Mouse (Mus musculus): Measurements from ENCODE around the gene Cenpm.

Gene Cenpm

GRCm38 (mm10) chr15:82215332-82216046 is 29.1 kb downstream of the Cenpm start:
- no peak for DNase-seq (ENCODE audit: low spot score in 2 of 2)

- DNase-seq (ENCODE audit: low spot score in 2 of 2), result no peak
These were observed 31.3 kb downstream of the Cenpm start for GRCm38 (mm10) chr15:82213222-82213621.

GRCm38 (mm10) chr15:82212752-82213063 is 31.8 kb downstream of the Cenpm start, which contains the start of gene Shisa8:
Gene Shisa8, minus strand, starts transcription at chr15:82212815.
- DNase-seq (ENCODE audit: low spot score in 2 of 2), result no peak

- DNase-seq (ENCODE audit: low spot score in 2 of 2), result no peak
These were observed 32.4 kb downstream of the Cenpm start for GRCm38 (mm10) chr15:82211911-82212751.

- DNase-seq (ENCODE audit: low spot score in 2 of 2), result no peak
These were observed 33.3 kb downstream of the Cenpm start for GRCm38 (mm10) chr15:82211281-82211680.

GRCm38 (mm10) chr15:82210801-82211200 is 33.7 kb downstream of the Cenpm start:
- no peak for DNase-seq (ENCODE audit: low spot score in 2 of 2)

- no peak for DNase-seq (ENCODE audit: low spot score in 2 of 2)
These were observed 35.1 kb downstream of the Cenpm start for GRCm38 (mm10) chr15:82209295-82210050.

GRCm38 (mm10) chr15:82208307-82208706 is 36.2 kb downstream of the Cenpm start:
- DNase-seq (ENCODE audit: low spot score in 2 of 2), result no peak

- DNase-seq (ENCODE audit: low spot score in 2 of 2), result no peak
These were observed 36.9 kb downstream of the Cenpm start for GRCm38 (mm10) chr15:82207504-82208219.

GRCm38 (mm10) chr15:82207105-82207459 is 37.5 kb downstream of the Cenpm start:
- no peak for DNase-seq (ENCODE audit: low spot score in 2 of 2)

- no peak for DNase-seq (ENCODE audit: low spot score in 2 of 2)
These were observed 38.0 kb downstream of the Cenpm start for GRCm38 (mm10) chr15:82206365-82207104.

GRCm38 (mm10) chr15:82204680-82205371 is 39.7 kb downstream of the Cenpm start:
- DNase-seq (ENCODE audit: low spot score in 2 of 2), result no peak

- DNase-seq (ENCODE audit: low spot score in 2 of 2), result no peak
These were observed 40.8 kb downstream of the Cenpm start for GRCm38 (mm10) chr15:82203611-82204351.

GRCm38 (mm10) chr15:82203090-82203489 is 41.5 kb downstream of the Cenpm start:
- no peak for DNase-seq (ENCODE audit: low spot score in 2 of 2)

- DNase-seq (ENCODE audit: low spot score in 2 of 2), result no peak
These were observed 42.5 kb downstream of the Cenpm start for GRCm38 (mm10) chr15:82202086-82202485.

- no peak for DNase-seq (ENCODE audit: low spot score in 2 of 2)
These were observed 45.0 kb downstream of the Cenpm start for GRCm38 (mm10) chr15:82199546-82199945.

GRCm38 (mm10) chr15:82198342-82198741 is 46.2 kb downstream of the Cenpm start:
- DNase-seq (ENCODE audit: low spot score in 2 of 2), result no peak

- DNase-seq (ENCODE audit: low spot score in 2 of 2), result no peak
These were observed 46.6 kb downstream of the Cenpm start for GRCm38 (mm10) chr15:82197937-82198336.

GRCm38 (mm10) chr15:82197246-82197750 is 47.2 kb downstream of the Cenpm start:
- no peak for DNase-seq (ENCODE audit: low spot score in 2 of 2)

GRCm38 (mm10) chr15:82196300-82196699 is 48.2 kb downstream of the Cenpm start:
- DNase-seq (ENCODE audit: low spot score in 2 of 2), result no peak
